Comparison of ENCODE assay signal across 29 mouse cellular contexts in the genomic region with DNA sequence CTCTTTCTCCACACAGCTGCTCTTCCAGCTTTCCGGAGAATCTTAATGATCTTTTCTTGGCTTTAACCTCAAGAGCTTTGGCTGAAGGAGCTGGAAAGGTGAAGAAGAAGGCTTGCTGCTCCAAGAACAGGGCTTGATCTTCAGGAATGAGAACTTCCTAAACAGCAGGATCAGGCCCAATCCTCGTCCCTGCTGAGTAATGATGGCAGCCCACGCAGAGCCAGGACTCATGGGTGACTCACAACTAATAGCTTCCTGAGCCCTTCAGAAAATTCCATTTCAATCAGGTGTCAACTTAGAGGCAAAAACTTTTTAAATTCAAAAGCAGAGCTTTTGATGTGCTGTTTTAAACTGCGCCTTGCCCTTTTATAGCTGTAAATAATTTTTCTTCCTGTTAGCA.
DNase-seq lines count a peak whose midpoint lies in the region; ATAC-seq and TF ChIP-seq lines count a peak whose summit lies in the region.
"Had no signal": no experiment of that assay in that cellular context is flagged by ENCODE, and none has a peak within 500 bp of the region (broad histone marks: within the 10 kb centered on the region; RNA-seq: fewer than 3 reads in every experiment).

No protein-coding gene starts in this region.

- no peaks in the 10 kb centered on the region for H3K36me3 ChIP-seq in kidney, embryonic 14.5 days (ENCODE audit: control insufficient read depth, insufficient read depth, low read length)
- no peaks in the 10 kb centered on the region for H3K36me3 ChIP-seq in forebrain, embryonic 16.5 days (ENCODE audit: control insufficient read depth, insufficient read depth)
- H3K36me3 ChIP-seq: embryonic facial prominence, embryonic 12.5 days; hindbrain, embryonic 13.5 days; liver, embryonic 13.5 days; midbrain, embryonic 12.5 days had no signal

- peak; percentile 93 for DNase-seq in 3T3-L1 (ENCODE audit: low read depth, low spot score)
- peak; percentile 30 for DNase-seq in Muller cell, postnatal 12 days (ENCODE audit: inconsistent ontology term)
- DNase-seq in adrenal gland, postnatal 10 days = peak; percentile 32
- no peak for DNase-seq in gastrocnemius, postnatal 36 days
- DNase-seq: cerebellum, adult 11-12 months; cerebellum, postnatal 10 days; gastrocnemius, postnatal 10 days; heart, adult 11 months; heart, postnatal 36 days; kidney, adult 8-10 months; kidney, postnatal 25 days; liver, embryonic 13.5 days; lung, adult 18-20 months; lung, postnatal 4 days; retina, postnatal 1 day; spleen, adult 18-20 months; thymus, postnatal 14 days had no signal

- no peak; the same call in 1 of the 2 replicates for TF ChIP-seq POLR2A in embryonic fibroblast, embryonic 13.5 days (IDR thresholded peaks at IDR 0.05; ENCODE audit: low read depth, low read length)

- H3K4me3 ChIP-seq in embryonic fibroblast, embryonic 13.5 days (ENCODE audit: insufficient read depth, low read length) = no peak overlapping the region
- H3K4me3 ChIP-seq in kidney, embryonic 14.5 days (ENCODE audit: low read length) = no peak overlapping the region
- H3K4me3 ChIP-seq in forebrain, embryonic 16.5 days (replicated peaks; ENCODE audit: low read length) = no peak overlapping the region
- H3K4me3 ChIP-seq: embryonic facial prominence, embryonic 12.5 days; hindbrain, embryonic 13.5 days; left cerebral cortex, adult 2 months; liver, embryonic 13.5 days; megakaryocyte, embryonic 14.5 days; midbrain, embryonic 12.5 days had no signal

- no peak for TF ChIP-seq CTCF in embryonic fibroblast, embryonic 13.5 days (IDR thresholded peaks at IDR 0.05; ENCODE audit: borderline replicate concordance, insufficient read depth, low read length)

- no peaks in the 10 kb centered on the region for H3K9me3 ChIP-seq in kidney, embryonic 14.5 days (ENCODE audit: control insufficient read depth, low read length)
- no peaks in the 10 kb centered on the region for H3K9me3 ChIP-seq in forebrain, embryonic 16.5 days (ENCODE audit: control insufficient read depth, low read length)
- H3K9me3 ChIP-seq: embryonic facial prominence, embryonic 12.5 days; hindbrain, embryonic 13.5 days; liver, embryonic 13.5 days; megakaryocyte, embryonic 14.5 days; midbrain, embryonic 12.5 days had no signal

- intact Hi-C loops in gastrocnemius, postnatal 36 days (cut with DNase I) = no loop called here

- H3K9ac ChIP-seq in kidney, embryonic 14.5 days (ENCODE audit: low read depth, low read length) = no peak overlapping the region
- H3K9ac ChIP-seq in forebrain, embryonic 16.5 days (replicated peaks; ENCODE audit: low read depth, low read length) = no peak overlapping the region
- H3K9ac ChIP-seq: embryonic facial prominence, embryonic 12.5 days; hindbrain, embryonic 13.5 days; liver, embryonic 13.5 days; midbrain, embryonic 12.5 days had no signal

- H3K27me3 ChIP-seq in kidney, embryonic 14.5 days (ENCODE audit: control insufficient read depth, insufficient read depth, low read length) = no peaks in the 10 kb centered on the region
- no peaks in the 10 kb centered on the region for H3K27me3 ChIP-seq in forebrain, embryonic 16.5 days (replicated peaks; ENCODE audit: control insufficient read depth, insufficient read depth, low read length)
- H3K27me3 ChIP-seq: embryonic facial prominence, embryonic 12.5 days; hindbrain, embryonic 13.5 days; liver, embryonic 13.5 days had no signal

- H3K4me2 ChIP-seq in kidney, embryonic 14.5 days (replicated peaks; ENCODE audit: low read depth, low read length) = no peak overlapping the region
- H3K4me2 ChIP-seq in forebrain, embryonic 16.5 days (ENCODE audit: low read length) = no peak overlapping the region
- H3K4me2 ChIP-seq: embryonic facial prominence, embryonic 12.5 days; heart, embryonic 11.5 days; hindbrain, embryonic 13.5 days; liver, embryonic 13.5 days; midbrain, embryonic 12.5 days had no signal

- 70% methylated on average over 4 of the region's 4 CpGs for WGBS in kidney, embryonic 14.5 days
- 86% methylated on average over 4 of the region's 4 CpGs for WGBS in forebrain, embryonic 16.5 days

- no peak for ATAC-seq in granulocyte monocyte progenitor cell, adult 5-6 weeks (replicated peaks; ENCODE audit: poor library complexity, severe bottlenecking)
- ATAC-seq in kidney, embryonic 14.5 days (ENCODE audit: low FRiP score, low TSS enrichment) = no peak
- no peak for ATAC-seq in forebrain, embryonic 16.5 days
- ATAC-seq: intestine, embryonic 16.5 days; lung, postnatal 0 days had no signal

- H3K4me1 ChIP-seq in embryonic fibroblast, embryonic 13.5 days (ENCODE audit: control insufficient read depth, insufficient read depth, low read length) = peaks cover 11% of the 10 kb centered on the region; the same call in 1 of the 2 replicates
- H3K4me1 ChIP-seq in kidney, embryonic 14.5 days (ENCODE audit: control insufficient read depth, insufficient read depth, low read length) = no peaks in the 10 kb centered on the region
- H3K4me1 ChIP-seq in forebrain, embryonic 16.5 days (replicated peaks; ENCODE audit: control insufficient read depth, insufficient read depth, low read length) = 0 out of 2 replicates have a peak, but pooled peaks cover 2% of the 10 kb centered on the region
- H3K4me1 ChIP-seq: embryonic facial prominence, embryonic 12.5 days; hindbrain, embryonic 13.5 days; liver, embryonic 13.5 days; megakaryocyte, embryonic 14.5 days had no signal

- H3K27ac ChIP-seq in embryonic fibroblast, embryonic 13.5 days (ENCODE audit: insufficient read depth, low read length) = peak overlapping the region; percentile 94
- H3K27ac ChIP-seq in kidney, embryonic 14.5 days (ENCODE audit: low read depth, low read length) = no peak overlapping the region
- no peak overlapping the region for H3K27ac ChIP-seq in forebrain, embryonic 16.5 days (ENCODE audit: low read length)
- H3K27ac ChIP-seq: embryonic facial prominence, embryonic 12.5 days; hindbrain, embryonic 13.5 days; left cerebral cortex, adult 2 months; liver, embryonic 13.5 days; midbrain, embryonic 12.5 days had no signal

Comparison
In these comparisons a context has a peak if more than half of its experiments do, and no peak if none do; other contexts are left out.
1. DNase-seq: peak in 3T3-L1 (single experiment), Muller cell, postnatal 12 days (single experiment) and adrenal gland, postnatal 10 days (single experiment); none in gastrocnemius, postnatal 36 days (0 of 2).